Mouse (Mus musculus) small intestine, adult 2 months (tissue): Measurements from ENCODE around the gene Olfr1347.

Experiments
- CTCF ChIP-seq: fragments of 200-500 bp; IDR thresholded peaks from 2 replicates; pipeline ENCODE4 v1.5.1; 2012; ENCODE audit warnings: low read depth, mild to moderate bottlenecking, control low read depth, inconsistent platforms, low read length, moderate library complexity, mixed read lengths; ENCODE audit not compliant: insufficient replicate concordance, insufficient read length; ENCODE audit errors: extremely low read depth
- POLR2A ChIP-seq: fragments of 200-500 bp; IDR thresholded peaks from 2 replicates; pipeline ENCODE4 v1.6.1; 2012; ENCODE audit warnings: low read depth, mild to moderate bottlenecking, control low read depth, inconsistent platforms, low read length, moderate library complexity

DNA sequence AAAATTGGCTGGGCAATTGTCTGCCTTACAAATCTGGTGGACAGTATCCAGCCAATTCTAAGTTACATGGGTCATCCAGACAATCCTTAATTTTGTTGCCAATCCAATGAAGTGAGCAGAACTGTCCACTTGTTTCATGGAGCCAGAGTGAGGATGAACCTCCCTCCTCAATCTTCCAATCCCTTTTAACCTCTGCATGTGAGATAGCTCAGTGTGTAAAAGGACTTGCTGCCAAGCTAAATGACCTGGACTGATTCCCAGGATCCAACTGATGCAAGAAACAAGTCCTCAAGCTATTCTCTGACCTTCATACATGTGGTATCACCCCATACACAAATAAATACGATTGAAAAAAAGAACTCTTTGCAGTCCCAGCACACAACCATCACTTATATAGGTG lies 22.1 kb upstream of the Olfr1347 start:
- TF ChIP-seq CTCF (no peak), POLR2A (no peak)
